Mouse (Mus musculus) adrenal gland (tissue): Measurements from ENCODE around the gene Kcnd3.

Source experiments
- intact Hi-C: fragments of 180-260 bp; cut with DNase I; formaldehyde crosslinking; loops from one replicate; pipeline ENCODE4 v1.15.1; 2025

The Kcnd3 gene

GRCm38 (mm10) chr3:105648889-105649567, 196.9 kb downstream of the Kcnd3 start:
- intact Hi-C loops: loop anchor here (10.0 kb wide), 1 partner anchor 534 kb away; no protein-coding TSS in a partner anchor

- intact Hi-C loops: no loop called here
Measured at GRCm38 (mm10) chr3:105653544-105654380, 201.6 kb downstream of the Kcnd3 start.

GRCm38 (mm10) chr3:105655031-105655585, 203.0 kb downstream of the Kcnd3 start:
- intact Hi-C loops: no loop called here

- intact Hi-C loops: no loop called here
Measured at GRCm38 (mm10) chr3:105660530-105660929, 208.4 kb downstream of the Kcnd3 start.

- intact Hi-C loops: no loop called here
Measured at GRCm38 (mm10) chr3:105663043-105663442, 210.9 kb downstream of the Kcnd3 start.

- intact Hi-C loops: no loop called here
Measured at GRCm38 (mm10) chr3:105665105-105665765, 213.1 kb downstream of the Kcnd3 start.

GRCm38 (mm10) chr3:105666996-105667523, 214.9 kb downstream of the Kcnd3 start:
- intact Hi-C loops: no loop called here

- intact Hi-C loops: no loop called here
Measured at GRCm38 (mm10) chr3:105668161-105668560, 216.0 kb downstream of the Kcnd3 start.

- intact Hi-C loops: no loop called here
Measured at GRCm38 (mm10) chr3:105669776-105670175, 217.6 kb downstream of the Kcnd3 start.

GRCm38 (mm10) chr3:105670801-105671200, 218.7 kb downstream of the Kcnd3 start:
- intact Hi-C loops: no loop called here

- intact Hi-C loops: loop anchor here (1.0 kb wide), 1 partner anchor 225 kb away; no protein-coding TSS in a partner anchor
Measured at GRCm38 (mm10) chr3:105674595-105675218, 222.6 kb downstream of the Kcnd3 start.

GRCm38 (mm10) chr3:105675932-105676331, 223.8 kb downstream of the Kcnd3 start:
- intact Hi-C loops: no loop called here

- intact Hi-C loops: no loop called here
Measured at GRCm38 (mm10) chr3:105680346-105680745, 228.2 kb downstream of the Kcnd3 start.

- intact Hi-C loops: loop anchor here (5.0 kb wide), 2 partner anchors 41 to 211 kb away; no protein-coding TSS in a partner anchor
Measured at GRCm38 (mm10) chr3:105686394-105687323, 234.5 kb downstream of the Kcnd3 start.

- intact Hi-C loops: loop anchor here (5.0 kb wide), 2 partner anchors 40 to 210 kb away; no protein-coding TSS in a partner anchor
Measured at GRCm38 (mm10) chr3:105687324-105688060, 235.4 kb downstream of the Kcnd3 start, which contains the start of gene Ddx20. Ddx20 (minus strand) TSS chr3:105687574.

GRCm38 (mm10) chr3:105688536-105688935, 236.4 kb downstream of the Kcnd3 start:
- intact Hi-C loops: loop anchor here (5.0 kb wide), 2 partner anchors 39 to 209 kb away; no protein-coding TSS in a partner anchor

- intact Hi-C loops: no loop called here
Measured at GRCm38 (mm10) chr3:105693327-105694080, 241.4 kb downstream of the Kcnd3 start.
